Mouse (Mus musculus) thymus, adult 2 months (tissue): ENCODE data around the gene Sytl3.

Source experiments
- CTCF ChIP-seq: fragments of 200-500 bp; IDR thresholded peaks from 2 replicates; pipeline ENCODE4 v1.5.1; 2012; ENCODE audit warnings: mild to moderate bottlenecking, control low read depth, low read length, moderate library complexity, borderline replicate concordance; ENCODE audit not compliant: control insufficient read depth, poor library complexity, insufficient read depth; ENCODE audit errors: extremely low read depth
- POLR2A ChIP-seq: fragments of 200-500 bp; IDR thresholded peaks from 2 replicates; pipeline ENCODE4 v1.6.1; 2012; ENCODE audit warnings: mild to moderate bottlenecking, low read length, control low read depth, moderate library complexity; ENCODE audit not compliant: control insufficient read depth, poor library complexity, insufficient read depth; ENCODE audit errors: extremely low read depth

DNA sequence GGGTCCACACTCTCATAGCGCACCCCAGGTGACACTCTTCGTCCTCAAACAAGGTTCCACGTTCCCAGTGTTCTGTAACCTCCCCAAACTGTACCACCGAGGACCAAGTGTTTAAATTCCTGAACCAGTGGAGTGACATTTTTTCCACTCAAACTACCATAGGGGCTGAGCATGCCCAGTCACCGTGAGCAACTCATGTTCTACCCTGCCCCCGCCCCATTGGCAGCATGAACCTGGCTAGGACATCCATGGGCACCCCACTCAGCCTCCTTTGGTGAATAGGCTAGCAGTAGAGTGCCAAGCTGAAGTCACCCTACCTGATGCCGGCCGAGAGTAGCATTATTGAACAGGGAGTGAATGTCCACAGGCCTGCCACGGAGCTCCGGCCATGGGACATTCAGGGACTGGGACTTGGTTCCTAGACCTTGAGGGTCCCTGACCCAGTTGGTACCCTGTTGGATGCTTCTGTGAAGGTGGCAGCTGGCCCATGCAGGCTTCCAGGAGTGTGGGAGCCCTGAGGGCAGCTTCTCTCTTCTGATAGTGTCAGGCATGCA lies 74.5 kb downstream of the Sytl3 start:
- no peak for TF ChIP-seq CTCF
- TF ChIP-seq POLR2A: no peak
